Mouse (Mus musculus) granulocyte monocyte progenitor cell, adult 5-6 weeks (primary cell): Measurements from ENCODE around the gene Pycr1. TPM values are rescaled to one million over a fixed set of nuclear protein-coding genes. Genes with fewer than 3 reads are reported as not detected.
A peak's percentile ranks its signal among the peaks of the same experiment; 100 is the strongest.

Source experiments
- ATAC-seq: replicated peaks from 2 replicates; pipeline ENCODE4 v1.8.0; 2016; ENCODE audit warnings: mild to moderate bottlenecking, moderate TSS enrichment, inconsistent platforms; ENCODE audit not compliant: poor library complexity, severe bottlenecking
- total RNA-seq, 2 experiments: library from RNA; stranded (forward) in 1 of 2; stranded (reverse) in 1 of 2; fragments of 200-712, 200-1000 nt in 1 of 2; fragments of >200 nt in 1 of 2; fragmentation: Nextera tagmentation in 1 of 2; gene quantifications; 2 replicates each; pipeline ENCODE4 v1.2.3; 2014 to 2017

Gene Pycr1
- total RNA-seq, 2 experiments from 2014 or later = 4.6 to 14.6 TPM

DNA sequence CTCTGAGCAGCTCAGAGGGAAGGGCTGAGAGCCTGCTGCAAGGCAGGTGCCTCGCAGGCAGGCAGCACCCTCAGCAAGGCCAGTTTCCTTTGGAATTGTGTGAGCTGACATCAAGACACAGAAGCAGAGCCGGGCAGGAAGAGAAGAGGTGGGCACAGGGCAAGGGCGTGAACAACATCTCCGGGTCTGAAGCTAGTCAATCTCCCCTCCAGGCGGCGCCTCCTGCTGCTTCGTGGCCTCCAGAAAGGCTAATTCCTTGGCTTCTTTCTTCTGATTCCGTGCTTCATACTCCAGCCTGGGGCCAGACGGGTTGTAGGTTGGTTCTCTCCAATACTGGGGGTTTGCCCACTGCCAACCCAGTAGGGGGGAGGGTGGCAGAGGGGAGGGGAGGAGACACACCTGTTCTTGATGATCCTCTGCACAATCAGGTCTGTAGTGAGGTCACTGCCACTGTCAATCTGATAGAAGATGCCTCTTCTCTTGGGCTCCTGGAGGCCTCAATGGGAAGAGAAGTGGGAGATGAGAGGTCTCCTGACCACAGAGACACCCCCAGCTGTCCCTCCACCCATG, 33.0 kb downstream of the Pycr1 start:
- no peak for ATAC-seq

DNA sequence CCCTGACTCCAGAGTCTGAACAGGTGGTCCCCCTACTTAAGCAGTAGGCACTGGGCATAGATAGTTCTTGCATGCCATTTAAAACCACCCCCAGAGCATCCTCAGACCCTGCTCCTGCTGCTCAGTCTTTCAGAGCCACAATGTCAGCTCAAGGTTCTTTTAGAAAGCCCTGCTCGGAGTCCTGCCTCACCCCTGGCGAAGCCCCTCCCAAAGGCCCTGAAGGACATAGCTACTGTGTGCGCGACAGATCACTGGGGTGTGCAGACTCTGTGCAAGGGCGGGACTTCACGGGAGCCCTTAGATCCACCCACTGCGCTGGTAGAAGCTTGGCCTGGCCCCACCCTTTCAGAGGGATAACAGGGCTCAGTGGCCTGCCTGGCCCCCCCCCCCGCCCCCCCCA, 34.3 kb downstream of the Pycr1 start:
- ATAC-seq = no peak

DNA sequence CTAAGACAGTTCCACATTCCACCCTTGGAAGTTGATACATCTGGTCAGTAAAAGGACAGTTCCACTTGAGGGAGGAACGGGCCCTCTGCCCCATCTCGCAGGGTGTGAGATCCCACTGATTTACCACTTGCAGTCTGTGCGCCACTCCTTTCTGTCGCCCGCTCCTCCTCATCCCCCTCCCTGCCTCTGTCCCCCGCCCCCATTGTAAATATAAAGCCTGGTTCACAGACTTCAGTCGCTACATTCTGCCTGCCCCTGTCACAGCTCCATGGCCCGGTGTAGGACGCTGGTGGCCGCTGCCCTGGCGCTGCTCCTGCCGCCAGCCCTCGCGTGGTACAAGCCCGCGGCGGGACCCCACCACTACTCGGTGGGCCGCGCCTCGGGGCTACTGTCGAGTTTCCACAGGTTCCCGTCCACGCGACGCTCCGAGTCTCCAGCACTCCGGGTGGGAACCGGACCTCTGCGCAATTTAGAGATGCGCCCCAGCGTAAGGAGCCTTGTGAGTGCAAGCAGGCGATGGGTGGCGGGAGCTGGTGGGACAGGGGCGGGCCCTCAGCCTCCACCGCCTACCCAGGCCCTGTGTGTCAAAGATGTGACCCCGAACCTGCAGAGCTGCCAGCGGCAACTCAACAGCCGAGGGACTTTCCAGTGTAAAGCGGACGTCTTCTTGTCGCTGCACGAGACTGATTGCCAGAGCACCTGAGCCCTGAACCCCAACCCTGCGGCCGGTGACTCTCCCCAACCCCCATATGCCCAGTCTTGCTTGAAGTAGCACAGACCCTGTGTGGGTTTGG, 35.1 kb downstream of the Pycr1 start, which contains the start of gene Npb:
Gene Npb, plus strand, starts transcription at position 237 of the 794 bp plus-strand sequence.
- no peak for ATAC-seq

DNA sequence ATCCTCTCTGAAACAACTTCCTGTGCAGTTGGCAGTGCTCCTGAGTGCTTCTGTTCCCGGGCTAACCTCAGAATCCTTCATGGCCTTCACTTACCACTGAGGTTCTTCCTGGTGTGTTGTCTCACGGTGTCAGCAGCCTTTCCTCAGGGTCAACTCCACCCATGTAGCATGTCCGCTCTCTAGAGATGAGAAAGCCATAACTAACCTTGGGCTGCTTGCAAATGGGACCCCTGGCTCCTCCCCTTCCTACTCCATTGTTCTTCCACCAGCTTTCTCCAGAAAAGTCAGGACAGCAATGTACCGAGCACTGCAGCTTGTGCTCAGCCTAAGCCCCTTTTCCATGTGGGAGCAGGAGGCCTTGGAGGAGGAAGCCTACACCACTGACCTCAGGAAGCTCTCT, 36.8 kb downstream of the Pycr1 start:
- ATAC-seq = no peak

DNA sequence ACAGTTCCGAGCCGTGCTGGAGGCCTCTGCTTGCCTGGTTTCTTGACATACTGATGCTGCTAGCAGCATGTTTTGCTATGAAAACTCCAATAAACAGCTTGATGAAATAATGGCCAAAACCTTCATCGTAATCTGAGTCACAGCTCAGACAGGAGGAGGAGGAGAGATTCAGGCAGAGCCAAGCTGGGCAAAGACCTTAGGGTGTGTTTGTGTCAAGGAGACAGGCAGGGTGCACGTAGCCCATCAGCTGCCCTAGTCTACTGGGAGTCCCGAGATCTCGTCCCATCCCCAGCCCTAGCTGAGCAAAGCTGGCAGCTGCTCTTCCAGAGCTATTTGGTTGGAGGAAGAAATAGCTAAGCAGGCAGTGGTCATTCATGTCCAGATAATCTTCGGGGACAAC, 37.9 kb downstream of the Pycr1 start:
- no peak for ATAC-seq

DNA sequence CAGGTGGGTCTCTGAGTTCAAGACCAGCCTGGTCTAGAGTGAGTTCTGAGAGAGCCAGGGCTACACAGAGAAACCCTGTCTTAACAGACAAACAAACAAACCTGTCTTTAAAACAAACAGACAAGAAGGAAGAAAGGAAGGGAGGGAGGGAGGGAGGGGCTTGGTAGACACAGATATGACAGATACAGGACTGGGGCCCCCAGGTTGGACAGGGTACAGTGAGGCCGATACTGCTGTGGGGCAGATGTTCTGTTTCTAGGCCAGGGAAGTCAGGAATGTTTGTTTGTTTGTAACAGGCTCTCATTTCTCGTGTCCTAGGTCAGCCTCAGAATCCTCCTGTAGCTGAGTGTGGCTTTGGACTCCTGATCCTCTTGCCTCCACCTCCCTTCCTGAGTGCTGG, 40.0 kb downstream of the Pycr1 start:
- no peak for ATAC-seq

DNA sequence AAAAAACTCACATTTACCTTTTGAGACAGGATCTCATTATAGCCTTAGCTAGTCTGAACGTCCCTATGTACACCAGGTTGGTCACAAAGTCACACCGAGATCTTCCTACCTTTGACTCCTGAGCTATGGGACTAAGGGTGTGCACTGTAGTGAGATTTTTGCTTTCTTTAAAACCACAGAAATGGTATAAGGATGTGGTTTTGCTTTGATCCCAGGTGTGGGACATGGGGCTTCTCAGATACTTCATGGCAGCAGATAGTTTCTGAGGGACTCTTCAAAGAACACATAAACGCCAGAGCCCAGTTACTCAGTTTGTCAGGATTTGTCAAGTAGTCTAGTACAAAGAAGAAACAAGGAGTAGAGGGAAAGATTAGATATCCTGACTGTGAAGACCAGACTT, 42.9 kb downstream of the Pycr1 start:
- no peak for ATAC-seq

DNA sequence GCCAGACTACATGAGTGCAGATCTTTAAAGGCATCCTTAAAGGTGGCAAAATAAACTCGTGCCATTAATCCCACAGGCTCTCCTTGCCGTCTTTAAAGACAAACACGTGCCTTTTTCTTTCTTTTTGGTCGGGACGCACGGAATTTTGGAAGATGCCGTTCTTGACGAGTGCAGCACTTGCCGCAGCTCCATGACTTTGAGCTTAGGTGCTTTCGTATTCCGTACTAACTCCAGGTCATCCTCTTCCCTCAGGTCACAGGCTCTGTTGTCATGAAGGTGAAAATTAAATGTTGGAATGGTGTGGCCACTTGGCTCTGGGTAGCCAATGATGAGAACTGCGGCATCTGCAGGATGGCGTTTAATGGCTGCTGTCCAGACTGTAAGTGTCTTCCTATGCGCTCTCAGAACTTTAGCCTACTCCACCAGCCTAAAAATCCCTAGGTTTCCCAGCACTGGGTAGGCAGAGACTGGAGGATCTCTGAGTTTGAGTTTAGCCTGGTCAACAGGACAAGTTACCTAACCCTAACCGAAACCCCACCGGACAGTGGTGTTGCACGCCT, 44.5 kb downstream of the Pycr1 start:
- no peak for ATAC-seq

DNA sequence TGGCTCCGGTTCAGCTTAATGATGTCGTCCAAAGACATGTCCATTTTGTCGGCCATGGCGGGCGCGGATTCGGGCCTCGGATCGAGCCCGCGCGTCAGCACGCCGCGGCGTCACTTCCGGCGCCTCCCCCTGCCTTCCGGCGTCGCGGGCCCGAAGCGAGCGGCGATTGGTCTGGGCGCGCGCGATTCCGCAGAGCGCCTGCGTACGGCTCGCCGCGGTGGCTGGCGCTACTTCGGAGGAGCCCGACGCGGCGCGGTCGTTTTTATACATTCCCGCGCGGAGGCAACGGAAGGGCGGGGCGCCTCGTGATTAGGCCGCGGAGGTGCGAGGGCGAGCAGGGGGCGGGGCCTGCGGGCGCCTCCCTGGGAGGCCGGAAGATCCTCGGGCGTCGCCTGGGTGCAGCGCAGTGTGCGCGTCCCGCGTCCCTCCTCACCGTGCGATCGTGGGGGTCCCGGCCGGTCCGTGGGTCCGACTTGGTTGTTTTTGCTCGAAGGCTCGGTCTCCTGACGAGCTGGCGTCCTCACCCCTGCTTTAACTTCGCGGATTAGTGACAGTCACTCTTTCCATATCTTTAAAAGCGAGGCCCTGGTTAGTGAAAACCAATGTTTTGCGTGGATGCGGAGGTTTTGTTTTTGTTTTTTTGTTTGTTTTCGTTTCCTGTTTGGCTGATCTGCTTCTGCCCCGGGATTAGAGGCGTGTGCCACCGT, 45.1 kb downstream of the Pycr1 start, which contains the start of the genes Alyref and Anapc11:
Gene Alyref, minus strand, starts transcription at position 83 of the 707 bp plus-strand sequence.
Gene Anapc11, plus strand, starts transcription at position 139 of the 707 bp plus-strand sequence.
- peak; percentile 91 for ATAC-seq

DNA sequence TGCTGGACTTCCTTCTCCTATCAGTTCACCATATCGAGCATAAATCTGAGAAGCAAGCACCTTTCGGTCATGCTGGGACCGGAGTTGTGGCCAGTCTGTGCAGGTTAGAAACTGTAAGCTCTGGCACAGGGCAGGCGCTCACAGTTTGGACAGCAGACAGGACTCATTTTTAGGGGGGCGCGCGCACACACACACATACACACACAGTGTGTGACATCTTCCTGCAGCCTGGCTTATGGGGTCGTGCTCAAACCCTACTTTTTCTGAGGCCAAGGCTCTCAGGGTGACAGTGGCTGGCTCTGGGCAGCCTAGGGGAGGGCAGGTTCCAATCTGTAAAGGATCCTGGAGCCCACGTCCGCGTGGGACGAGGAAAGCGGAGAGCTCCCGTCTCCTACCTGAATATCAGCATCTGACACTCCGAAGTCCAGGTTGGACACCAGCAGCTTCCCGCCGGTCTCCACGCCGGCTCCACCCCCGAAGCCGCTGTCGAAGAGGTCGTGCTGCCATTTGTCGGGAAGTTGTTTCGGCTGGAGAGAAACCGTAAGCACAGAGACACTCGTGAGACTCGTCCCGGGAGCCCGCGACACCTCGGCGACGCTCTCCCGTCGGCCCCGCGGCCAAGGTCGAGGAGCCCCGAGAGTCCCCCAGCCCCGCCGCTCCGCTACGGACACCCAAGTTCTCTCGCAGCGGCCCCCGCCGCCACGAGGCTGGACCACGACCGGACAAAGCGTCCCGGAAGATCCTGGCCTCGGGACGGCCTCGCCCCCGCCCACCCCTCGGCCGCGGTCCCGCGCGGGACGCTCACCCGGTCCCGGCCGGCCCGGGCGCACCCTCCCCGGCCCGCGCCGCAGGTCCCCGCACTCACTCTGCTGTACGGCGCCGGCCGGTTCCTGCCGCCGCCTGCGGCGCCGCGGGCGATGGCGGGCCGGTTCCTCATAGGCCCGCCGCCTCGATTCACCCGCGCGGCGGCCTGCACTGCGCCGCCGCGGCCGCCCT, 46.0 kb downstream of the Pycr1 start:
- 0 out of 2 replicates have a peak, but pooled peaks have one; percentile 4 for ATAC-seq

DNA sequence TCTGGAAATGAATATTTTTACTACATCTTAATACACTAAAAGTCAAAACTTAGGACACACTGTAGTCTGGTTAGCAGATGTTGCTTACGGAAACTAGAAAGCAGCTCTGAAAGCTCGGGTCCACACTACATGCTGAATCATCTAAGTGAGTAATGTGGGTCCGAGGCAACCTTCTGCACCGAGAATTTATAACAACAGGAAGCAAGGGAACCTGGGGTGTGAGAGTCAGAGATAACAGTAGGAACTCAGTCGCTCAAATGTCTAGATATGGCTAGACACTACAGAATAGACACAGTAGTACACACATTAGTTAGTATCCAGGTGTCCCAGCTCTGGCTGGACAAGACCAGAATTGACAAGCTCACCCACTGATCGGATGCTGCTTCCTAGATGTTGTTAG, 55.0 kb downstream of the Pycr1 start:
- ATAC-seq = no peak

Other genes with a start within 250 kb of the Pycr1 start
Only the 30 nearest of the 32 such genes appear.
- gene Pde6g, start 190.3 kb downstream of the Pycr1 start, total RNA-seq (2014; fragmentation: Nextera tagmentation) = not detected in 2 replicates
- gene Pde6g, start 190.3 kb downstream of the Pycr1 start, total RNA-seq (2017) = not detected in 2 replicates
- 7.9 and 8.6 TPM in 2 replicates for gene Oxld1, start 185.7 kb downstream of the Pycr1 start, total RNA-seq (2014; fragmentation: Nextera tagmentation)
- 12.8 and 19.5 TPM in 2 replicates for gene Oxld1, start 185.7 kb downstream of the Pycr1 start, total RNA-seq (2017)
- gene Ccdc137, start 185.7 kb downstream of the Pycr1 start, total RNA-seq (2014; fragmentation: Nextera tagmentation) = 35.6 and 43.0 TPM in 2 replicates
- gene Ccdc137, start 185.7 kb downstream of the Pycr1 start, total RNA-seq (2017) = 39.4 and 57.7 TPM in 2 replicates
- 11.7 and 15.1 TPM in 2 replicates for gene Arl16, start 176.2 kb downstream of the Pycr1 start, total RNA-seq (2014; fragmentation: Nextera tagmentation)
- gene Arl16, start 176.2 kb downstream of the Pycr1 start, total RNA-seq (2017) = 19.2 and 22.4 TPM in 2 replicates
- 113 and 121 TPM in 2 replicates for gene Mrpl12, start 159.2 kb downstream of the Pycr1 start, total RNA-seq (2014; fragmentation: Nextera tagmentation)
- gene Mrpl12, start 159.2 kb downstream of the Pycr1 start, total RNA-seq (2017) = 131 and 159 TPM in 2 replicates
- gene Slc25a10, start 151.9 kb downstream of the Pycr1 start, total RNA-seq (2014; fragmentation: Nextera tagmentation) = 20.6 and 21.3 TPM in 2 replicates
- gene Slc25a10, start 151.9 kb downstream of the Pycr1 start, total RNA-seq (2017) = 20.5 and 26.2 TPM in 2 replicates
- gene Gcgr, start 113.1 kb downstream of the Pycr1 start, total RNA-seq (2014; fragmentation: Nextera tagmentation) = not detected in 2 replicates
- not detected in 2 replicates for gene Gcgr, start 113.1 kb downstream of the Pycr1 start, total RNA-seq (2017)
- gene Mcrip1, start 94.0 kb downstream of the Pycr1 start, total RNA-seq (2014; fragmentation: Nextera tagmentation) = 64.7 and 75.8 TPM in 2 replicates
- gene Mcrip1, start 94.0 kb downstream of the Pycr1 start, total RNA-seq (2017) = 23.1 and 23.4 TPM in 2 replicates
- gene Ppp1r27, start 92.6 kb downstream of the Pycr1 start, total RNA-seq (2014; fragmentation: Nextera tagmentation) = not detected in 2 replicates
- not detected in 2 replicates for gene Ppp1r27, start 92.6 kb downstream of the Pycr1 start, total RNA-seq (2017)
- 864 and 921 TPM in 2 replicates for gene P4hb, start 70.5 kb downstream of the Pycr1 start, total RNA-seq (2014; fragmentation: Nextera tagmentation)
- 1,372 and 1,702 TPM in 2 replicates for gene P4hb, start 70.5 kb downstream of the Pycr1 start, total RNA-seq (2017)
- gene Arhgdia, start 62.1 kb downstream of the Pycr1 start, total RNA-seq (2014; fragmentation: Nextera tagmentation) = 514 and 552 TPM in 2 replicates
- 163 and 168 TPM in 2 replicates for gene Arhgdia, start 62.1 kb downstream of the Pycr1 start, total RNA-seq (2017)
- gene Alyref, start 45.4 kb downstream of the Pycr1 start, total RNA-seq (2014; fragmentation: Nextera tagmentation) = 161 and 171 TPM in 2 replicates
- gene Alyref, start 45.4 kb downstream of the Pycr1 start, total RNA-seq (2017) = 315 and 430 TPM in 2 replicates
- gene Anapc11, start 45.3 kb downstream of the Pycr1 start, total RNA-seq (2014; fragmentation: Nextera tagmentation) = 80.9 and 96.2 TPM in 2 replicates
- gene Anapc11, start 45.3 kb downstream of the Pycr1 start, total RNA-seq (2017) = 26.9 and 27.0 TPM in 2 replicates
- gene Npb, start 35.3 kb downstream of the Pycr1 start, total RNA-seq (2014; fragmentation: Nextera tagmentation) = not detected in 2 replicates
- gene Npb, start 35.3 kb downstream of the Pycr1 start, total RNA-seq (2017) = not detected in 2 replicates
- 48.1 and 70.3 TPM in 2 replicates for gene Pcyt2, start 25.8 kb downstream of the Pycr1 start, total RNA-seq (2014; fragmentation: Nextera tagmentation)
- 21.9 and 35.5 TPM in 2 replicates for gene Pcyt2, start 25.8 kb downstream of the Pycr1 start, total RNA-seq (2017)
- 66.1 and 81.1 TPM in 2 replicates for gene Sirt7, start 18.5 kb downstream of the Pycr1 start, total RNA-seq (2014; fragmentation: Nextera tagmentation)
- gene Sirt7, start 18.5 kb downstream of the Pycr1 start, total RNA-seq (2017) = 57.4 and 75.0 TPM in 2 replicates
- 28.7 and 37.0 TPM in 2 replicates for gene Mafg, start 10.2 kb downstream of the Pycr1 start, total RNA-seq (2014; fragmentation: Nextera tagmentation)
- gene Mafg, start 10.2 kb downstream of the Pycr1 start, total RNA-seq (2017) = 30.2 and 36.6 TPM in 2 replicates
- not detected in 2 replicates for gene Myadml2, start 4.4 kb upstream of the Pycr1 start, total RNA-seq (2014; fragmentation: Nextera tagmentation)
- 0.69 and 1.9 TPM in 2 replicates for gene Myadml2, start 4.4 kb upstream of the Pycr1 start, total RNA-seq (2017)
- not detected in 2 replicates for gene Notum, start 17.4 kb upstream of the Pycr1 start, total RNA-seq (2014; fragmentation: Nextera tagmentation)
- gene Notum, start 17.4 kb upstream of the Pycr1 start, total RNA-seq (2017) = not detected in 2 replicates
- gene Aspscr1, start 29.2 kb upstream of the Pycr1 start, total RNA-seq (2014; fragmentation: Nextera tagmentation) = 44.6 and 84.7 TPM in 2 replicates
- 29.0 and 33.5 TPM in 2 replicates for gene Aspscr1, start 29.2 kb upstream of the Pycr1 start, total RNA-seq (2017)
- 99.2 and 129 TPM in 2 replicates for gene Cenpx, start 70.0 kb upstream of the Pycr1 start, total RNA-seq (2014; fragmentation: Nextera tagmentation)
- 110 and 151 TPM in 2 replicates for gene Cenpx, start 70.0 kb upstream of the Pycr1 start, total RNA-seq (2017)
- gene Lrrc45, start 70.2 kb upstream of the Pycr1 start, total RNA-seq (2014; fragmentation: Nextera tagmentation) = 16.7 and 35.0 TPM in 2 replicates
- 30.6 and 46.2 TPM in 2 replicates for gene Lrrc45, start 70.2 kb upstream of the Pycr1 start, total RNA-seq (2017)
- 2.1 and 5.1 TPM in 2 replicates for gene Rac3, start 77.7 kb upstream of the Pycr1 start, total RNA-seq (2014; fragmentation: Nextera tagmentation)
- gene Rac3, start 77.7 kb upstream of the Pycr1 start, total RNA-seq (2017) = 1.1 TPM in 2 replicates
- gene Dcxr, start 83.5 kb upstream of the Pycr1 start, total RNA-seq (2014; fragmentation: Nextera tagmentation) = 15.9 and 24.1 TPM in 2 replicates
- gene Dcxr, start 83.5 kb upstream of the Pycr1 start, total RNA-seq (2017) = 14.5 and 18.6 TPM in 2 replicates
- not detected in 2 replicates for gene Cbr2, start 88.3 kb upstream of the Pycr1 start, total RNA-seq (2014; fragmentation: Nextera tagmentation)
- not detected in 2 replicates for gene Cbr2, start 88.3 kb upstream of the Pycr1 start, total RNA-seq (2017)
- gene Hmga1b, start 119.0 kb upstream of the Pycr1 start, total RNA-seq (2014; fragmentation: Nextera tagmentation) = 12.8 and 179 TPM in 2 replicates
- 16.3 and 157 TPM in 2 replicates for gene Hmga1b, start 119.0 kb upstream of the Pycr1 start, total RNA-seq (2017)
- 23.8 TPM in 2 replicates for gene Rfng, start 140.4 kb upstream of the Pycr1 start, total RNA-seq (2014; fragmentation: Nextera tagmentation)
- gene Rfng, start 140.4 kb upstream of the Pycr1 start, total RNA-seq (2017) = 3.1 and 4.7 TPM in 2 replicates
- gene Gps1, start 140.5 kb upstream of the Pycr1 start, total RNA-seq (2014; fragmentation: Nextera tagmentation) = 82.5 and 83.6 TPM in 2 replicates
- gene Gps1, start 140.5 kb upstream of the Pycr1 start, total RNA-seq (2017) = 91.8 and 116 TPM in 2 replicates
- gene Dus1l, start 152.6 kb upstream of the Pycr1 start, total RNA-seq (2014; fragmentation: Nextera tagmentation) = 48.2 and 60.7 TPM in 2 replicates
- gene Dus1l, start 152.6 kb upstream of the Pycr1 start, total RNA-seq (2017) = 63.0 and 74.8 TPM in 2 replicates
- 79.3 and 146 TPM in 2 replicates for gene Fasn, start 180.8 kb upstream of the Pycr1 start, total RNA-seq (2014; fragmentation: Nextera tagmentation)
- gene Fasn, start 180.8 kb upstream of the Pycr1 start, total RNA-seq (2017) = 45.2 and 59.7 TPM in 2 replicates